Mouse (Mus musculus): ENCODE results near the gene Syt16. TPM values are rescaled to one million over a fixed set of nuclear protein-coding genes. Genes with fewer than 3 reads are reported as not detected.
A peak's percentile ranks its signal among the peaks of the same experiment; 100 is the strongest.

Syt16 gene
- total RNA-seq, 2 experiments from 2014 or later, result 82.4 to 104 TPM

- intact Hi-C loops (cut with DNase I), result loop anchor here (5.0 kb wide), 3 partner anchors 52 to 177 kb away; no protein-coding TSS in a partner anchor
- peak; percentile 92 to 95 for DNase-seq (ENCODE audit: low spot score in 2 of 2)
Measured at GRCm38 (mm10) chr12:74284020-74284684, 286.7 kb downstream of the Syt16 start.

- intact Hi-C loops (cut with DNase I), result loop anchor here (5.0 kb wide), 3 partner anchors 52 to 177 kb away; no protein-coding TSS in a partner anchor
- DNase-seq (ENCODE audit: low spot score in 2 of 2), result peak; percentile 62 to 65
Measured at GRCm38 (mm10) chr12:74284685-74285054, 287.2 kb downstream of the Syt16 start.

- no peak for DNase-seq (ENCODE audit: low spot score in 2 of 2)
- intact Hi-C loops (cut with DNase I), result loop anchor here (5.0 kb wide), 3 partner anchors 234 to 584 kb away; no protein-coding TSS in a partner anchor
Measured at GRCm38 (mm10) chr12:74290983-74291382, 293.5 kb downstream of the Syt16 start.

- intact Hi-C loops (cut with DNase I), result loop anchor here (5.0 kb wide), 3 partner anchors 236 to 586 kb away; no protein-coding TSS in a partner anchor
- DNase-seq (ENCODE audit: low spot score in 2 of 2), result peak in 1 of 2 experiments; percentile 57
Measured at GRCm38 (mm10) chr12:74293624-74294023, 296.2 kb downstream of the Syt16 start.

GRCm38 (mm10) chr12:74296374-74296773 lies 298.9 kb downstream of the Syt16 start:
- no peak for DNase-seq (ENCODE audit: low spot score in 2 of 2)
- intact Hi-C loops (cut with DNase I), result no loop called here

GRCm38 (mm10) chr12:74301559-74301958 lies 304.1 kb downstream of the Syt16 start:
- no peak for DNase-seq (ENCODE audit: low spot score in 2 of 2)
- intact Hi-C loops (cut with DNase I), result no loop called here

- intact Hi-C loops (cut with DNase I), result no loop called here
- DNase-seq (ENCODE audit: low spot score in 2 of 2), result no peak
Measured at GRCm38 (mm10) chr12:74303418-74304294, 306.2 kb downstream of the Syt16 start.

- DNase-seq (ENCODE audit: low spot score in 2 of 2), result no peak
- intact Hi-C loops (cut with DNase I), result no loop called here
Measured at GRCm38 (mm10) chr12:74312611-74313010, 315.1 kb downstream of the Syt16 start.

GRCm38 (mm10) chr12:74315221-74315620 lies 317.8 kb downstream of the Syt16 start:
- DNase-seq (ENCODE audit: low spot score in 2 of 2), result no peak
- intact Hi-C loops (cut with DNase I), result loop anchor here (5.0 kb wide), 1 partner anchor 608 kb away; no protein-coding TSS in a partner anchor

- DNase-seq (ENCODE audit: low spot score in 2 of 2), result no peak
- intact Hi-C loops (cut with DNase I), result loop anchor here (5.0 kb wide), 1 partner anchor 609 kb away; no protein-coding TSS in a partner anchor
Measured at GRCm38 (mm10) chr12:74316344-74316973, 319.0 kb downstream of the Syt16 start, which contains the start of gene Gm11042. Gene Gm11042 (minus strand): TSS chr12:74316394.

- intact Hi-C loops (cut with DNase I), result loop anchor here (5.0 kb wide), 1 partner anchor 610 kb away; no protein-coding TSS in a partner anchor
- peak; percentile 76 to 77 for DNase-seq (ENCODE audit: low spot score in 2 of 2)
Measured at GRCm38 (mm10) chr12:74316989-74317759, 319.7 kb downstream of the Syt16 start.

GRCm38 (mm10) chr12:74320318-74320717 lies 322.9 kb downstream of the Syt16 start:
- peak; percentile 64 to 65 for DNase-seq (ENCODE audit: low spot score in 2 of 2)
- intact Hi-C loops (cut with DNase I), result loop anchor here (5.0 to 10.0 kb wide), 2 partner anchors 1067 to 1334 kb away; no protein-coding TSS in a partner anchor

- intact Hi-C loops (cut with DNase I), result loop anchor here (5.0 to 10.0 kb wide), 2 partner anchors 1065 to 1333 kb away; no protein-coding TSS in a partner anchor
- no peak for DNase-seq (ENCODE audit: low spot score in 2 of 2)
Measured at GRCm38 (mm10) chr12:74321981-74322380, 324.5 kb downstream of the Syt16 start.

Other genes starting within 250 kb of the Syt16 start
- gene Hif1a, start 96.3 kb upstream of the Syt16 start, total RNA-seq (2021), result 10 to 100 TPM; 54.6 TPM
- gene Gm49321, start 60.0 kb upstream of the Syt16 start, total RNA-seq (2021), result 10 to 100 TPM; 10.5 to 13.3 TPM
- 10 to 100 TPM; 41.1 to 50.4 TPM for gene Snapc1, start 33.2 kb upstream of the Syt16 start, total RNA-seq (2021)

All from left cerebral cortex, postnatal 36 days (tissue).